Mouse (Mus musculus) E14TG2a.4 (cell line): ENCODE data around the gene Parp2.

Experiments
- CTCF ChIP-seq: conservative IDR thresholded peaks from 2 replicates; pipeline ENCODE4 v1.5.1; 2014; ENCODE audit warnings: low read length
- POU5F1 ChIP-seq: IDR thresholded peaks from 2 replicates; pipeline ENCODE4 v1.6.1; 2014; ENCODE audit warnings: low read length, borderline replicate concordance

- TF ChIP-seq CTCF, result no peak
- no peak for TF ChIP-seq POU5F1
Measured at GRCm38 (mm10) chr14:50758416-50759085, 49.1 kb upstream of the Parp2 start.
